Comparison of ENCODE assay signal across 8 mouse cellular contexts in the genomic region with DNA sequence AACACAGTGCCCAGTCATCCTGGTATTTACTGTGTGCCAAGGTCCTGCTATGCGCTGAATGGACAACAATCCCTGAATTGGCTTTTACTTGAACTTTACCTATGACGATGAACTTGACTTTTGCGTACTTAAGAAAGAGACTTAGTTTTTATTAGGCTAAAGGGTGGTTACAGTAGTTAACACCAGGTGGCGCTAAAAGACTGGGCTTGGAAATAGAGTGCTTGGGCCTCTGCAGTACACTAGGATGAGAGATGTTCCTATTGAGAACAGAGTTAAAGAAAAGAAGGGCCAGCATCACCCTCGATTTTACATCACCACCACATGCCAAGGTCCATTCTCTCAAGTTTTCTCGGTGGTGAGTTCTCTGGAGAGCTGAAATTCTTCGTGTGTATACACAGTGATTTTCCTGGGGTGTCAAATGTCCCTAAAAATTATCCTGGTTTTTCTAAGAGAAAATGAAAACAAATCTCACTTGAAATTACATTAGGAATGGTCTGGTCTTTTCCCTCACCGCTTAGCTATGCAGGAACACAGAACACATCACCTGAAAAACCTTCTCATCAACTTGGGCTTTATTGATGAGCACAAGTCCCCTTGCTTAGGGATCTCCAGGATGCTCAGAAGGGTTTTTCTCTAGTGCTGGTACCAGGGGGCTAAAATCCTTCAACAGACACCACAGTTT.
DNase-seq lines count a peak whose midpoint lies in the region.

No protein-coding gene starts in this region.

- DNase-seq in 416B (ENCODE audit: low read depth): peak; percentile 78
- peak; percentile 27 for DNase-seq in Muller cell, postnatal 12 days (ENCODE audit: inconsistent ontology term)
- peak; percentile 84 to 90 for DNase-seq in cerebellum, postnatal 10 days
- DNase-seq in frontal cortex, postnatal 36 days (ENCODE audit: low spot score in 2 of 2): peak; percentile 55 to 80
- DNase-seq in kidney, adult 18-20 months: peak; percentile 29
- DNase-seq in left cerebral cortex, postnatal 14 days (ENCODE audit: low spot score in 2 of 2): peak; percentile 78 to 84
- DNase-seq in naive thymus-derived CD4-positive, alpha-beta T cell, adult 2 months (ENCODE audit: low read depth): peak; percentile 45
- DNase-seq in thymus, postnatal 4 days: peak; percentile 42

- intact Hi-C loops in left cerebral cortex, postnatal 14 days (cut with DNase I): loop anchor here (2.0 to 5.0 kb wide), 3 partner anchors 115 to 753 kb away; no protein-coding TSS in a partner anchor

Comparison
In these comparisons a context has a peak if more than half of its experiments do, and no peak if none do; other contexts are left out.
1. Peak in every context shown above with its lines: DNase-seq.
2. DNase-seq: peak in every context shown above with its lines; median percentile 87 in cerebellum, postnatal 10 days; 81 in left cerebral cortex, postnatal 14 days; 78 in 416B; 68 in frontal cortex, postnatal 36 days; 45 in naive thymus-derived CD4-positive, alpha-beta T cell, adult 2 months; 42 in thymus, postnatal 4 days; 29 in kidney, adult 18-20 months; 27 in Muller cell, postnatal 12 days.